Mouse (Mus musculus): Measurements from ENCODE around the gene Mta3. TPM values are rescaled to one million over a fixed set of nuclear protein-coding genes. Genes with fewer than 3 reads are reported as not detected.

Mta3 gene
- total RNA-seq, 2 experiments from 2014 or later, result 98.9 to 103 TPM

GRCm38 (mm10) chr17:83807778-83808398 is 101.9 kb downstream of the Mta3 start:
- DNase-seq (ENCODE audit: low spot score in 2 of 2), result peak; percentile 55 to 84

- no peak for DNase-seq (ENCODE audit: low spot score in 2 of 2)
These were observed 102.6 kb downstream of the Mta3 start for GRCm38 (mm10) chr17:83808476-83809098.

GRCm38 (mm10) chr17:83809197-83809829 is 103.3 kb downstream of the Mta3 start:
- no peak for DNase-seq (ENCODE audit: low spot score in 2 of 2)

GRCm38 (mm10) chr17:83810285-83810684 is 104.3 kb downstream of the Mta3 start:
- DNase-seq (ENCODE audit: low spot score in 2 of 2), result no peak

- DNase-seq (ENCODE audit: low spot score in 2 of 2), result peak; percentile 33 to 64
These were observed 106.4 kb downstream of the Mta3 start for GRCm38 (mm10) chr17:83812200-83812944.

GRCm38 (mm10) chr17:83813050-83813449 is 107.1 kb downstream of the Mta3 start:
- DNase-seq (ENCODE audit: low spot score in 2 of 2), result no peak

- DNase-seq (ENCODE audit: low spot score in 2 of 2), result no peak
These were observed 111.0 kb downstream of the Mta3 start for GRCm38 (mm10) chr17:83816996-83817395.

GRCm38 (mm10) chr17:83819503-83819902 is 113.5 kb downstream of the Mta3 start:
- no peak for DNase-seq (ENCODE audit: low spot score in 2 of 2)

- no peak for DNase-seq (ENCODE audit: low spot score in 2 of 2)
These were observed 114.7 kb downstream of the Mta3 start for GRCm38 (mm10) chr17:83820701-83821100.

- no peak for DNase-seq (ENCODE audit: low spot score in 2 of 2)
These were observed 115.9 kb downstream of the Mta3 start for GRCm38 (mm10) chr17:83821876-83822275.

- DNase-seq (ENCODE audit: low spot score in 2 of 2), result no peak
These were observed 117.9 kb downstream of the Mta3 start for GRCm38 (mm10) chr17:83823835-83824234.

GRCm38 (mm10) chr17:83829356-83829755 is 123.4 kb downstream of the Mta3 start:
- no peak for DNase-seq (ENCODE audit: low spot score in 2 of 2)

GRCm38 (mm10) chr17:83830616-83831292 is 124.8 kb downstream of the Mta3 start:
- DNase-seq (ENCODE audit: low spot score in 2 of 2), result no peak

- no peak for DNase-seq (ENCODE audit: low spot score in 2 of 2)
These were observed 128.2 kb downstream of the Mta3 start for GRCm38 (mm10) chr17:83834120-83834519.

GRCm38 (mm10) chr17:83836048-83836447 is 130.1 kb downstream of the Mta3 start:
- DNase-seq (ENCODE audit: low spot score in 2 of 2), result no peak

- no peak for DNase-seq (ENCODE audit: low spot score in 2 of 2)
These were observed 131.8 kb downstream of the Mta3 start for GRCm38 (mm10) chr17:83837659-83838190.

GRCm38 (mm10) chr17:83839132-83839531 is 133.2 kb downstream of the Mta3 start:
- DNase-seq (ENCODE audit: low spot score in 2 of 2), result no peak

GRCm38 (mm10) chr17:83841011-83841410 is 135.0 kb downstream of the Mta3 start:
- DNase-seq (ENCODE audit: low spot score in 2 of 2), result no peak

- no peak for DNase-seq (ENCODE audit: low spot score in 2 of 2)
These were observed 137.8 kb downstream of the Mta3 start for GRCm38 (mm10) chr17:83843780-83844179.

- no peak for DNase-seq (ENCODE audit: low spot score in 2 of 2)
These were observed 139.6 kb downstream of the Mta3 start for GRCm38 (mm10) chr17:83845538-83845937.
